Mouse (Mus musculus) intestine, embryonic 16.5 days (tissue): ENCODE results near the gene Tmem167. TPM values are rescaled to one million over a fixed set of nuclear protein-coding genes. Genes with fewer than 3 reads are reported as not detected.

Experiments
- ATAC-seq: fragments of 200-750 bp; cut with Nextera tagmentation; 2 replicates; pipeline ENCODE4 v1.8.0; 2017; ENCODE audit warnings: moderate TSS enrichment, moderate library complexity
- H3K27ac ChIP-seq: fragments of 300-500 bp; sonication (generic); 2 replicates; pipeline ENCODE4 v1.5.1; 2014; ENCODE audit warnings: mild to moderate bottlenecking, low read length
- H3K27me3 ChIP-seq: fragments of 300-500 bp; sonication (generic); replicated peaks from 2 replicates; pipeline ENCODE4 v1.6.1; 2014; ENCODE audit warnings: low read length, control low read depth, mixed read lengths; ENCODE audit not compliant: control insufficient read depth, insufficient read depth
- H3K36me3 ChIP-seq: fragments of 300-500 bp; sonication (generic); 2 replicates; pipeline ENCODE4 v1.6.1; 2014; ENCODE audit warnings: low read length, control low read depth; ENCODE audit not compliant: control insufficient read depth, insufficient read depth
- H3K4me1 ChIP-seq: fragments of 300-500 bp; sonication (generic); 2 replicates; pipeline ENCODE4 v1.6.1; 2014; ENCODE audit warnings: low read length, control low read depth, mixed read lengths; ENCODE audit not compliant: control insufficient read depth, insufficient read depth
- H3K4me2 ChIP-seq: fragments of 300-500 bp; sonication (generic); 2 replicates; pipeline ENCODE4 v1.6.1; 2014; ENCODE audit warnings: low read depth, low read length, control low read depth
- H3K4me3 ChIP-seq: fragments of 300-500 bp; sonication (generic); 2 replicates; pipeline ENCODE4 v1.5.1; 2014; ENCODE audit warnings: mild to moderate bottlenecking, low read length
- H3K9ac ChIP-seq: fragments of 300-500 bp; sonication (generic); 2 replicates; pipeline ENCODE4 v1.6.1; 2014; ENCODE audit warnings: low read depth, low read length
- H3K9me3 ChIP-seq: fragments of 300-500 bp; sonication (generic); 2 replicates; pipeline ENCODE4 v1.6.1; 2016; ENCODE audit warnings: low read length, control low read depth; ENCODE audit not compliant: control insufficient read depth
- WGBS: fragments of 180-500 bp; shearing (Covaris S2); extraction: QIAGEN DNeasy Blood & Tissue Kit; methylation state at CpG from one replicate; pipeline ENCODE4 v1.1.7; 2014; 5-methylcytosine and 5-hydroxymethylcytosine counted together
- polyA plus RNA-seq: library from polyadenylated mRNA; unstranded; fragments of >200 nt; fragmentation: Nextera tagmentation; extraction: Ambion mirVana; gene quantifications from 2 replicates; pipeline ENCODE4 v1.2.1, GENCODE M21; 2015

Gene Tmem167
- polyA plus RNA-seq, 1 experiment from 2014 or later = 47.9 TPM

DNA sequence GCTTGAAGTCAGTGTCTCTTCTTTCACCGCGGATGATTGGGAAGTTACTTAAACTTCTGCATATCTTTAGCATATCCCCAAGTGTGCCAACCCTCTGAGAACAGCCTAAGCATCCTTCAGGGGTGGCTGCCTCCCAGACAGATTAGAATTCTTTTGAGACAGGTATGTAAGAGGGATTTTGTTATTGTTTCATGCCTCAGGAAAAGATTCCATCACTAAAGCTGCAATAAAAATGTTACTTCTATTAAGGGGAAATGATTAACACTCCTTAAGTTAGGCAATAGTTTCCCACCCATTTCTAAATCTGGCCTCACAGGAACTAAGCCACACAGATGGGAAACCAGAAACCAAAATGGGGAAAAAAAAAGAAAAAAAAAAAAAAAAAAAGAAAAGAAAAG is 81.9 kb downstream of the Tmem167 start:
- no peak overlapping the region for H3K27ac ChIP-seq

DNA sequence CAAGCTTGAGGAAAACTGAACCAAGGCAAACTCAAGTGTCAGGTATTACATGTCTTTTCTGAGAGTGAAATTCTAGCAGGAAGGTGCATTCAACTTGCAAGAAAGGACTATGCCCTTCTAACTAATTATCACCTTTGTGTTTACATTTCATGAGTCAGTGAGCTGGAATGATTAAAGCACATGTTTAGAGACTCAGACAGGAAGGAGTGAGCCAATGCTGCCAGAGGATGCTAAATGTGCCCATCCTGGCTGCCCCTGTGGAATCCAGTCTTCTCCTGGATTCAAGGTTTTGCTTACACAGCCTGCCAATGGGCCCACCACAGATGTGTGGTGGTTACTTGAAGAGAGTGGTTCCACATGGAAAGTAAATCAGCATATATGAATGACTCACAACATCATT is 82.5 kb downstream of the Tmem167 start:
- Histone ChIP-seq H3K27me3 (no peaks in the 10 kb centered on the region), H3K27ac (no peak overlapping the region)
- peak; percentile 42; the same call in 1 of the 2 replicates for ATAC-seq

More for the DNA sequence above, 81.9 kb downstream of the Tmem167 start:
- H3K4me2 ChIP-seq = no peak overlapping the region
- no peaks in the 10 kb centered on the region for H3K4me1 ChIP-seq
- H3K27me3 ChIP-seq = no peaks in the 10 kb centered on the region
- WGBS = 26% methylated on average over 2 of the region's 2 CpGs
- no peak overlapping the region for H3K9ac ChIP-seq
- H3K9me3 ChIP-seq = no peaks in the 10 kb centered on the region
- H3K4me3 ChIP-seq = no peak overlapping the region
- no peak for ATAC-seq
- H3K36me3 ChIP-seq = no peaks in the 10 kb centered on the region

DNA sequence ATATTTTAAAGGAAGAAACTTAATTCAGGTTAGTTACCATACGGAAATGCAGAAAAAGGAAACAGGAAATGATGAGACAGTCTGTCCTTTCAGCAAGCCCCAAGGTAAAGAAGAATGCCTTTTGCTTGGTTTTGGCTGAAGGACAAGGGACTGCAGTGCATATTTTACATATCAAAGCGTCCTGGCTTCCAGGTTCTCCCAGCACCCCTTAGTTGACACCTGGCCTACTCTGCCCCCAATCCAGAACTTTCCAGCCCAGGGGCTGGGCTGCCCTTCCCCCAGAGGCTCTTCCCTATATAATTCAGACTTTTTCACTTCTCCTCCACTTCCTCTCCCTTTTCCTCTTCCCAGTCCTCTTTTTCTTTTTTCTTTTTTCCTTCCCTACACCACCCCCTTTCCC is 86.7 kb downstream of the Tmem167 start:
- no peak for ATAC-seq
- Histone ChIP-seq H3K36me3 (no peaks in the 10 kb centered on the region), H3K4me3 (no peak overlapping the region)

More for the DNA sequence above, 82.5 kb downstream of the Tmem167 start:
- Histone ChIP-seq H3K9ac (no peak overlapping the region), H3K4me3 (no peak overlapping the region), H3K9me3 (no peaks in the 10 kb centered on the region), H3K4me1 (no peaks in the 10 kb centered on the region), H3K4me2 (no peak overlapping the region), H3K36me3 (no peaks in the 10 kb centered on the region)

DNA sequence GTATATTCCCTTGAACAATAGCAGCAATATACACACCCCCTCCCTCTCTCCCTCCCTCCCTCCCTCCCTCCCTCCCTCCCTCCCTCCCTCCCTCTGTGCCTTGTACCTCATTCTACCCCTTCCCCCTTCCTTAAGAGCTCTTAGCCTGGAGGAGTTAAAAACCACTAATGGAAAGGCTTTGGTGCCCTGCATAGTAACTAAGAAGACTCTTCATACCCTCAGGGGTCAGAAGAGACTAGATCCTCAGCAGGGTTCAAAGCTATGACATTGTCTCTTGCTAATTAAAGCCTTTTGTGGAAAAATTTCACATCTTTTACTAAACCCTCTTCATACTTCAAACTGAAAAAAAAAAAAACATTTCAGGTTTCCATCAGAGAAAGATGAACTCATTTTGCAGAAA is 93.3 kb downstream of the Tmem167 start:
- Histone ChIP-seq H3K27ac (no peak overlapping the region), H3K9me3 (no peaks in the 10 kb centered on the region), H3K36me3 (no peaks in the 10 kb centered on the region), H3K27me3 (no peaks in the 10 kb centered on the region), H3K4me3 (no peak overlapping the region), H3K4me2 (no peak overlapping the region), H3K9ac (no peak overlapping the region), H3K4me1 (no peaks in the 10 kb centered on the region)
- ATAC-seq = no peak

More for the DNA sequence above, 86.7 kb downstream of the Tmem167 start:
- 61% methylated on average over 2 of the region's 2 CpGs for WGBS
- Histone ChIP-seq H3K27ac (no peak overlapping the region), H3K4me2 (no peak overlapping the region), H3K4me1 (no peaks in the 10 kb centered on the region), H3K9ac (no peak overlapping the region), H3K27me3 (no peaks in the 10 kb centered on the region), H3K9me3 (no peaks in the 10 kb centered on the region)

DNA sequence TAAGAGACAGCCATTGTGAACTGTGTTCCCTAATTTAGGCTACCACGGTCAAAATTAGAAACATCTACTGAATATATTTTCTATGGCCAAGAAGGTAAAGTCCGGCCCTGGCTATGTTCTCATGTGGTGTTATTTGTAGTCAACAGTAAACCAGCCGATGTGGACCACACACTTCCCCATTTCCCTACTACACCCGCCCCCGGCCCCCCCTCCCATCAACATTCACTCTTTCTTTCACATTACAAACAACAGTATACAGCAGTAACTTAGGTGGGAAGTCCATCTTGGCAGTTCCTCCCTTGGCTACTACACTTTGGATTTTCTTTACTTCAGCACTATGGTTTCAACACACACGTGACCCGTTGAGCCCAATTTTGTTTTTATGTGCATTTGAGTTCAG is 94.6 kb downstream of the Tmem167 start:
- Histone ChIP-seq H3K9me3 (no peaks in the 10 kb centered on the region), H3K27me3 (no peaks in the 10 kb centered on the region), H3K4me3 (no peak overlapping the region), H3K36me3 (no peaks in the 10 kb centered on the region), H3K9ac (no peak overlapping the region), H3K4me1 (no peaks in the 10 kb centered on the region), H3K27ac (no peak overlapping the region), H3K4me2 (no peak overlapping the region)
- ATAC-seq = no peak
- 86% methylated on average over 7 of the region's 7 CpGs for WGBS

DNA sequence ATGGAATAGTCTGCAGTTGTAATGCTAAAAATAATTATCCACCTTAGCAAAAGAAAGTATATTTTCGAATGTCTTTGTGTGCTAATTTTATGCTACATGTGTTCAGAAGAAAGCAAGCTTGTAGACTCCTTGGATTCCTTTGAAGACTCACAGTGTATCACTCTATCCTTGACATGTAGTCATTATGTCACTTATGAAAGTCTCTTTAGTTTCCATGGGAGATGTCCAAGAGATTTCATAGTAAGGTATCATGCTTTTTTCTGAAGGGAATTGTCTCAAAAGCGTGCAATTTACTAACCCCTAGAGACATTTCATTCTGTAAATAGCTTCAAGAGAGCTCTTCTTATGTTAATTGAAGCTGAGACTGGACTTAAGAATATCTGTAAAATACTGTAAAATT is 97.8 kb downstream of the Tmem167 start:
- WGBS = 83% methylated on average over 2 of the region's 2 CpGs
- H3K9me3 ChIP-seq = no peaks in the 10 kb centered on the region

DNA sequence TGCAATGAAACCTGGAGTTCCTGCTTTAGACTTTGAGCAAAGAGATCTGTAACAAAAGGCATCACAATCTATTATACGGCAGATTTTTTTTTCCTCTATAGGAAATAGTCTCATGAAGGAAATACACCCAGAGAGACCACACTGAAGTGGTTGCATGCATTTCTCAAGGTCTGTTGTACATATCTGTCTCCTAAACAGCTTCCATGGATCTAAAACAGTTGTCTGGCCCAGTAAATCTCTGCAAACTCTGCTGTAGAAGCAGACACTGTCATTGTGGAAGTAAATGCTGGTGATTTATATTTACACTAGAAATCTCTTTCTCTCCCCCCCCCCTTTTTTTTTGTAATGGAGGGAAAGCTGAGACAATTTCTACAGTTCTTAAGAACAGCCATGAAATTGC is 99.1 kb downstream of the Tmem167 start:
- ATAC-seq = peak; percentile 65; the same call in 1 of the 2 replicates
- H3K4me3 ChIP-seq = no peak overlapping the region
- H3K4me2 ChIP-seq = no peak overlapping the region
- no peaks in the 10 kb centered on the region for H3K27me3 ChIP-seq
- WGBS = 54% methylated on average over 1 of the region's 1 CpGs
- H3K4me1 ChIP-seq = no peaks in the 10 kb centered on the region
- H3K9me3 ChIP-seq = no peaks in the 10 kb centered on the region
- no peaks in the 10 kb centered on the region for H3K36me3 ChIP-seq
- H3K9ac ChIP-seq = no peak overlapping the region
- H3K27ac ChIP-seq = no peak overlapping the region; the same call in 1 of the 2 replicates

More for the DNA sequence above, 97.8 kb downstream of the Tmem167 start:
- Histone ChIP-seq H3K4me2 (no peak overlapping the region), H3K4me1 (no peaks in the 10 kb centered on the region), H3K27me3 (no peaks in the 10 kb centered on the region), H3K36me3 (no peaks in the 10 kb centered on the region), H3K4me3 (no peak overlapping the region), H3K9ac (no peak overlapping the region), H3K27ac (no peak overlapping the region)
- ATAC-seq = no peak

DNA sequence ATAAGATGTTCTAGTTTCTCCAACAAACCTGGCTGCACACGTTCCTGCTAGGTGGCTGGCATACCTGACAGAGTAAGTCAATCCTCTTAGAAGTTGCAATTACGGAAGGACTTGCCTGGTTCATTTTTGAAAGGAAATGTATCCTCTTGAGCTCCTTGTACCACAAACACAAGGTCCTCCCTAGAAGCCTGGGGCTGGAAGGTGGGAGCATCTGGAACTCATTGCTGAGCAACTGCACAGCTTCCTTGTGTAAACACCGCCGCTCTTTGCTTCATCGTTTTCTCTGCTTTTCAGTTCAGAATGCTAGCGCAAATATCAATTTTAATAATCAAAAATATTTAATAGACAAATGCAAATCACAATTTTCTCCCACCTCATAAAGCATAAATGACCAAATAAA is 102.9 kb downstream of the Tmem167 start:
- Histone ChIP-seq H3K27me3 (no peaks in the 10 kb centered on the region), H3K9me3 (no peaks in the 10 kb centered on the region), H3K36me3 (no peaks in the 10 kb centered on the region), H3K9ac (no peak overlapping the region), H3K4me3 (no peak overlapping the region), H3K4me1 (no peaks in the 10 kb centered on the region), H3K4me2 (no peak overlapping the region), H3K27ac (no peak overlapping the region)
- ATAC-seq = no peak
- 50% methylated on average over 6 of the region's 6 CpGs for WGBS

Other genes with a start within 250 kb of the Tmem167 start
- 12.5 and 13.9 TPM in 2 replicates for gene Xrcc4, start 485 bp downstream of the Tmem167 start, polyA plus RNA-seq